Mouse (Mus musculus): Measurements from ENCODE around the gene Gm28576.
"Not testable (repeated sequence)": the region's sequence is repeated elsewhere in the genome, so short reads cannot be mapped to it uniquely, and the experiment has no call there.

Gm28576 gene

DNA sequence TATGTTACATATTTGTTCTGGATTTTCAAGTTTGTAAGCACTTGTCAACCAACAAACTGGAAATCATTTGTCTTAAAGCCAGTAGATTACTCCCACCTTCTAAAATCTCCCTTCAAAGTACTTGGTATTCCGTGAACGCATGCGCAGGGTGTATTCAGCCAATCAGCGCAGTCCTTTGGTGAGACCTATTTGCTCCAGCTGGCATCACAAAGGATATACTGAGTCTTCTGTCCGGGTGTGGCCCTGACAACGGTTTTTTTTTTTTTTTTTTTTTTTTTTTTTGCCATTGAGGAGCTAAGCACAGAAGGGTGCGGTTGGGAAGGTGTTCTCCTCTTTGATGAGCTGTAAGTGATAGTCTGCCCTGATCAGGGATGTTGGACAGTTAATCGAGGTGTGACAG is at the start of gene Gm28576:
Gene Gm28576 (plus strand): TSS at position 301 of the 400 bp plus-strand sequence.
- not testable (repeated sequence) for DNase-seq

Data from kidney, postnatal 36 days (tissue).